Comparison of ENCODE assay signal across 10 mouse cellular contexts in the genomic region with DNA sequence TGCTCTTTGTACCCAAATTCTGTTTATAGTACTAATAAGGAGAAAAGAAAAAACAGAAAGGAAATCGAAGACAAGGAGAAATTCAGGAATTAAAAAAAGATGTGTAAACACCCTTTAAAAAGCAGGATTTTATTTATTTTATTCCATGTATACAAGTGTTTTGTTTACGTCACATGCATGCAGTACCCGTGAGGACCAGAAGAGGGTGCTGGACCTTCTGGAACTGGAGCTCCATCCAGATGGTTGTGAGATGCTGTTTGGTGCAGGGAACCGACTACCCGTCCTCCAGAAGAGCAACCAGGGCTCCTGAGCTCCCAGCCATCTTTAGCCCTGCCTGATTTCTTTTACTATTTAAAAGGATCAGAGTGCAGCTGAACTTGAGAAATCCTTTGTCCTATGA. TPM values are rescaled to one million over a fixed set of nuclear protein-coding genes. Genes with fewer than 3 reads are reported as not detected.
A peak's percentile ranks its signal among the peaks of the same experiment; 100 is the strongest.
DNase-seq lines count a peak whose midpoint lies in the region; ATAC-seq and TF ChIP-seq lines count a peak whose summit lies in the region.
"Had no signal": no experiment of that assay in that cellular context is flagged by ENCODE, and none has a peak within 500 bp of the region (broad histone marks: within the 10 kb centered on the region; RNA-seq: fewer than 3 reads in every experiment).

No protein-coding gene starts in this region.

- H3K4me1 ChIP-seq in liver, embryonic 11.5 days (replicated peaks; ENCODE audit: control insufficient read depth, insufficient read depth, low read length): no peaks in the 10 kb centered on the region
- H3K4me1 ChIP-seq in bone marrow macrophage, adult 2 months (ENCODE audit: control insufficient read depth, insufficient read depth, low read length): 0 out of 2 replicates have a peak, but pooled peaks cover 3% of the 10 kb centered on the region

- no peaks in the 10 kb centered on the region for H3K36me3 ChIP-seq in liver, embryonic 11.5 days (ENCODE audit: control insufficient read depth, insufficient read depth, low read length)
- no peaks in the 10 kb centered on the region for H3K36me3 ChIP-seq in splenic B cell, adult 2 months (ENCODE audit: control insufficient read depth, insufficient read depth, low read length, poor library complexity, severe bottlenecking)

- H3K4me3 ChIP-seq in liver, embryonic 11.5 days (ENCODE audit: low read depth, low read length): no peak overlapping the region
- H3K4me3 ChIP-seq in bone marrow macrophage, adult 2 months (ENCODE audit: insufficient read depth, low read length): no peak overlapping the region

- ATAC-seq in CD4-positive, CD25-positive, alpha-beta regulatory T cell, adult 4 months: no peak
- ATAC-seq in liver, embryonic 11.5 days (replicated peaks; ENCODE audit: low FRiP score): no peak
- ATAC-seq in frontal cortex, adult (ENCODE audit: low TSS enrichment): no peak
- ATAC-seq: forebrain, embryonic 16.5 days had no signal

- no peak overlapping the region for H3K4me2 ChIP-seq in liver, embryonic 11.5 days

- H3K27me3 ChIP-seq in liver, embryonic 11.5 days (replicated peaks; ENCODE audit: control insufficient read depth, insufficient read depth, low read length): no peaks in the 10 kb centered on the region
- H3K27me3 ChIP-seq in splenic B cell, adult 2 months (ENCODE audit: control insufficient read depth, insufficient read depth, low read length, poor library complexity, severe bottlenecking): no peaks in the 10 kb centered on the region

- H3K27ac ChIP-seq in liver, embryonic 11.5 days (ENCODE audit: low read depth, low read length): no peak overlapping the region
- H3K27ac ChIP-seq in bone marrow macrophage, adult 2 months (ENCODE audit: insufficient read depth, low read depth, low read length): no peak overlapping the region

- H3K9me3 ChIP-seq in liver, embryonic 11.5 days (ENCODE audit: control insufficient read depth, low read length): no peaks in the 10 kb centered on the region

- DNase-seq in CD4-positive, CD25-positive, alpha-beta regulatory T cell, adult 2 months (ENCODE audit: low read depth, low spot score): peak; percentile 16
- DNase-seq in liver: peak; percentile 20
- DNase-seq in liver, embryonic 11.5 days (ENCODE audit: low spot score): no peak
- peak; percentile 16 for DNase-seq in splenic B cell, adult 2 months (ENCODE audit: low read depth, low spot score)
- no peak for DNase-seq in ovary, postnatal 14 days (ENCODE audit: low spot score)

- 58% methylated on average over 5 of the region's 5 CpGs for WGBS in liver, embryonic 11.5 days

- no peak for TF ChIP-seq POLR2A in bone marrow macrophage, adult 2 months (IDR thresholded peaks at IDR 0.05; ENCODE audit: borderline replicate concordance, low read depth, low read length)

- no peak overlapping the region for H3K9ac ChIP-seq in liver, embryonic 11.5 days (ENCODE audit: low read depth, low read length)

- peak; percentile 49; the same call in 1 of the 2 replicates for TF ChIP-seq CTCF in bone marrow macrophage, adult 2 months (IDR thresholded peaks at IDR 0.05; ENCODE audit: low read depth, low read length)

RNA-seq across cellular contexts. Expression of gene Taar2, which starts 4.1 kb away (rescaled TPM):
- not detected for polyA plus RNA-seq in CD4-positive, CD25-positive, alpha-beta regulatory T cell, adult 4 months (2017; shearing (Covaris generic))
- not detected in 2 replicates for polyA plus RNA-seq in liver, embryonic 11.5 days (2014; fragmentation: Nextera tagmentation; extraction: Ambion mirVana)
- not detected in 2 replicates for polyA plus RNA-seq in bone marrow macrophage, adult 2 months (2012; ENCODE audit: insufficient read depth, insufficient read length, missing spikeins)
- polyA plus RNA-seq: forebrain, embryonic 16.5 days; heart, embryonic 16.5 days had no signal

RNA-seq across cellular contexts. Expression of gene Taar3, which starts 6.9 kb away (rescaled TPM):
- not detected for polyA plus RNA-seq in CD4-positive, CD25-positive, alpha-beta regulatory T cell, adult 4 months (2017; shearing (Covaris generic))
- polyA plus RNA-seq in liver, embryonic 11.5 days (2014; fragmentation: Nextera tagmentation; extraction: Ambion mirVana): not detected in 2 replicates
- not detected in 2 replicates for polyA plus RNA-seq in bone marrow macrophage, adult 2 months (2012; ENCODE audit: insufficient read depth, insufficient read length, missing spikeins)
- polyA plus RNA-seq: forebrain, embryonic 16.5 days; heart, embryonic 16.5 days had no signal

RNA-seq across cellular contexts. Expression of gene Taar4, which starts 17.8 kb away (rescaled TPM):
- polyA plus RNA-seq in CD4-positive, CD25-positive, alpha-beta regulatory T cell, adult 4 months (2017; shearing (Covaris generic)): not detected
- not detected in 2 replicates for polyA plus RNA-seq in liver, embryonic 11.5 days (2014; fragmentation: Nextera tagmentation; extraction: Ambion mirVana)
- polyA plus RNA-seq in bone marrow macrophage, adult 2 months (2012; ENCODE audit: insufficient read depth, insufficient read length, missing spikeins): not detected in 2 replicates
- polyA plus RNA-seq: forebrain, embryonic 16.5 days; heart, embryonic 16.5 days had no signal

RNA-seq across cellular contexts. Expression of gene Taar1, which starts 22.3 kb away (rescaled TPM):
- polyA plus RNA-seq in CD4-positive, CD25-positive, alpha-beta regulatory T cell, adult 4 months (2017; shearing (Covaris generic)): not detected
- polyA plus RNA-seq in liver, embryonic 11.5 days (2014; fragmentation: Nextera tagmentation; extraction: Ambion mirVana): not detected in 2 replicates
- polyA plus RNA-seq in bone marrow macrophage, adult 2 months (2012; ENCODE audit: insufficient read depth, insufficient read length, missing spikeins): not detected in 2 replicates
- polyA plus RNA-seq: forebrain, embryonic 16.5 days; heart, embryonic 16.5 days had no signal

RNA-seq across cellular contexts. Expression of gene Taar5, which starts 28.0 kb away (rescaled TPM):
- polyA plus RNA-seq in CD4-positive, CD25-positive, alpha-beta regulatory T cell, adult 4 months (2017; shearing (Covaris generic)): not detected
- polyA plus RNA-seq in liver, embryonic 11.5 days (2014; fragmentation: Nextera tagmentation; extraction: Ambion mirVana): not detected in 2 replicates
- not detected in 2 replicates for polyA plus RNA-seq in bone marrow macrophage, adult 2 months (2012; ENCODE audit: insufficient read depth, insufficient read length, missing spikeins)
- polyA plus RNA-seq: forebrain, embryonic 16.5 days; heart, embryonic 16.5 days had no signal

Comparison
In these comparisons a context has a peak if more than half of its experiments do, and no peak if none do; other contexts are left out.
1. DNase-seq: peak in CD4-positive, CD25-positive, alpha-beta regulatory T cell, adult 2 months (single experiment), liver (single experiment) and splenic B cell, adult 2 months (single experiment); none in liver, embryonic 11.5 days (single experiment) and ovary, postnatal 14 days (single experiment).